ENCODE assay signal across 8 mouse cellular contexts in genomic region chr17:32505851-32506728, GRCm38 (mm10). TPM values are rescaled to one million over a fixed set of nuclear protein-coding genes. Genes with fewer than 3 reads are reported as not detected.
DNase-seq lines count a peak whose midpoint lies in the region; ATAC-seq lines count a peak whose summit lies in the region.

Gene Cyp4f17, plus strand, starts transcription at chr17:32506050.

- H3K9me3 ChIP-seq in embryonic facial prominence, embryonic 11.5 days (replicated peaks; ENCODE audit: control insufficient read depth, low read length) = no peaks in the 10 kb centered on the region
- no peaks in the 10 kb centered on the region for H3K9me3 ChIP-seq in heart, embryonic 12.5 days (replicated peaks)
- H3K9me3 ChIP-seq in kidney, embryonic 15.5 days (replicated peaks) = no peaks in the 10 kb centered on the region

- no peaks in the 10 kb centered on the region for H3K27me3 ChIP-seq in embryonic facial prominence, embryonic 11.5 days (ENCODE audit: control insufficient read depth, insufficient read depth, low read length)
- no peaks in the 10 kb centered on the region for H3K27me3 ChIP-seq in heart, embryonic 12.5 days (replicated peaks)
- H3K27me3 ChIP-seq in kidney, embryonic 15.5 days = no peaks in the 10 kb centered on the region

- peak within 1 kb of the TSS; percentile 34 for H3K4me3 ChIP-seq in embryonic facial prominence, embryonic 11.5 days (ENCODE audit: low read depth, low read length)
- peak within 1 kb of the TSS; percentile 56 for H3K4me3 ChIP-seq in heart, embryonic 12.5 days
- H3K4me3 ChIP-seq in kidney, embryonic 15.5 days (replicated peaks) = peak within 1 kb of the TSS; percentile 58

- H3K4me1 ChIP-seq in embryonic facial prominence, embryonic 11.5 days (ENCODE audit: control insufficient read depth, insufficient read depth, low read length) = no peaks in the 10 kb centered on the region
- H3K4me1 ChIP-seq in heart, embryonic 12.5 days (replicated peaks) = peaks cover 25% of the 10 kb centered on the region
- H3K4me1 ChIP-seq in kidney, embryonic 15.5 days = peaks cover 18% of the 10 kb centered on the region

- ATAC-seq in embryonic facial prominence, embryonic 11.5 days (replicated peaks; ENCODE audit: insufficient number of reproducible peaks, low FRiP score, low TSS enrichment, low read depth) = peak; percentile 92
- peak; percentile 89 for ATAC-seq in heart, embryonic 12.5 days (ENCODE audit: insufficient number of reproducible peaks, low FRiP score)
- peak; percentile 92 for ATAC-seq in kidney, embryonic 15.5 days (replicated peaks; ENCODE audit: low FRiP score)
- no peak; the same call in 1 of the 2 replicates for ATAC-seq in frontal cortex, adult (ENCODE audit: low TSS enrichment)

- peak; percentile 14 to 55 for DNase-seq in urinary bladder, adult 18-20 months (ENCODE audit: low spot score in 2 of 2)
- DNase-seq in urinary bladder, postnatal 10 days (ENCODE audit: low spot score) = no peak
- DNase-seq in embryonic facial prominence, embryonic 11.5 days (ENCODE audit: low spot score) = peak; percentile 79
- peak; percentile 22 for DNase-seq in lung, postnatal 25 days (ENCODE audit: low spot score)
- DNase-seq in retina, embryonic 14.5 days (ENCODE audit: low spot score) = peak; percentile 70

- peak within 1 kb of the TSS; percentile 56 for H3K27ac ChIP-seq in embryonic facial prominence, embryonic 11.5 days (replicated peaks; ENCODE audit: low read depth, low read length)
- peak within 1 kb of the TSS; percentile 88 for H3K27ac ChIP-seq in heart, embryonic 12.5 days (ENCODE audit: poor library complexity, severe bottlenecking)
- peak within 1 kb of the TSS; percentile 90 for H3K27ac ChIP-seq in kidney, embryonic 15.5 days

- WGBS in embryonic facial prominence, embryonic 11.5 days = 1% methylated on average over 24 of the region's 30 CpGs
- under 1% methylated on average over 30 of the region's 30 CpGs for WGBS in heart, embryonic 12.5 days
- WGBS in kidney, embryonic 15.5 days = under 1% methylated on average over 30 of the region's 30 CpGs

- H3K36me3 ChIP-seq in embryonic facial prominence, embryonic 11.5 days (replicated peaks; ENCODE audit: control insufficient read depth, insufficient read depth, low read depth, low read length) = no peaks in the 10 kb centered on the region
- 0 out of 2 replicates have a peak, but pooled peaks cover 10% of the 10 kb centered on the region for H3K36me3 ChIP-seq in heart, embryonic 12.5 days
- peaks cover 15% of the 10 kb centered on the region for H3K36me3 ChIP-seq in kidney, embryonic 15.5 days

- peak within 1 kb of the TSS; percentile 49 for H3K4me2 ChIP-seq in embryonic facial prominence, embryonic 11.5 days (ENCODE audit: low read depth, low read length)
- H3K4me2 ChIP-seq in heart, embryonic 12.5 days = peak within 1 kb of the TSS; percentile 90
- H3K4me2 ChIP-seq in kidney, embryonic 15.5 days = peak within 1 kb of the TSS; percentile 92

- H3K9ac ChIP-seq in embryonic facial prominence, embryonic 11.5 days (replicated peaks; ENCODE audit: low read length) = peak within 1 kb of the TSS; percentile 65
- peak within 1 kb of the TSS; percentile 77 for H3K9ac ChIP-seq in heart, embryonic 12.5 days
- H3K9ac ChIP-seq in kidney, embryonic 15.5 days = peak within 1 kb of the TSS; percentile 67

RNA-seq across cellular contexts. Expression of gene Cyp4f17, which starts in this region (rescaled TPM):
- 4.0 and 7.1 TPM in 2 replicates for polyA plus RNA-seq in embryonic facial prominence, embryonic 11.5 days (2014; fragmentation: Nextera tagmentation; extraction: Ambion mirVana)
- polyA plus RNA-seq in heart, embryonic 12.5 days (2016; fragmentation: Nextera tagmentation; extraction: Ambion mirVana) = 6.1 and 7.1 TPM in 2 replicates
- 8.4 and 9.3 TPM in 2 replicates for polyA plus RNA-seq in kidney, embryonic 15.5 days (2015; fragmentation: Nextera tagmentation; extraction: Ambion mirVana)
